Mouse (Mus musculus) forebrain, embryonic 16.5 days (tissue): Measurements from ENCODE around the gene Fcer1g. TPM values are rescaled to one million over a fixed set of nuclear protein-coding genes. Genes with fewer than 3 reads are reported as not detected.
"Not testable (repeated sequence)": the region's sequence is repeated elsewhere in the genome, so short reads cannot be mapped to it uniquely, and the experiment has no call there.

Source experiments
- ATAC-seq: fragments of 200-750 bp; cut with Nextera tagmentation; 2 replicates; pipeline ENCODE4 v1.8.0; 2017; ENCODE audit warnings: mild to moderate bottlenecking, moderate library complexity
- H3K27ac ChIP-seq: fragments of 300-500 bp; sonication (generic); 2 replicates; pipeline ENCODE4 v1.5.1; 2014; ENCODE audit warnings: low read length, control low read depth
- H3K27me3 ChIP-seq: fragments of 300-500 bp; sonication (generic); replicated peaks from 2 replicates; pipeline ENCODE4 v1.6.1; 2014; ENCODE audit warnings: low read length; ENCODE audit not compliant: control insufficient read depth, insufficient read depth
- H3K36me3 ChIP-seq: fragments of 300-500 bp; sonication (generic); 2 replicates; pipeline ENCODE4 v1.6.1; 2014; ENCODE audit not compliant: control insufficient read depth, insufficient read depth
- H3K4me1 ChIP-seq: fragments of 300-500 bp; sonication (generic); replicated peaks from 2 replicates; pipeline ENCODE4 v1.6.1; 2014; ENCODE audit warnings: low read length; ENCODE audit not compliant: control insufficient read depth, insufficient read depth
- H3K4me2 ChIP-seq: fragments of 300-500 bp; sonication (generic); 2 replicates; pipeline ENCODE4 v1.6.1; 2014; ENCODE audit warnings: mild to moderate bottlenecking, low read length, control low read depth
- H3K4me3 ChIP-seq: fragments of 300-500 bp; sonication (generic); replicated peaks from 2 replicates; pipeline ENCODE4 v1.5.1; 2014; ENCODE audit warnings: mild to moderate bottlenecking, low read length, control low read depth
- H3K9ac ChIP-seq: fragments of 300-500 bp; sonication (generic); replicated peaks from 2 replicates; pipeline ENCODE4 v1.6.1; 2014; ENCODE audit warnings: low read depth, low read length, control low read depth
- H3K9me3 ChIP-seq: fragments of 300-500 bp; sonication (generic); 2 replicates; pipeline ENCODE4 v1.6.1; 2016; ENCODE audit warnings: low read length; ENCODE audit not compliant: control insufficient read depth
- WGBS: fragments of 180-500 bp; shearing (Covaris S2); extraction: QIAGEN DNeasy Blood & Tissue Kit; methylation state at CpG from one replicate; pipeline ENCODE4 v1.1.7; 2014; 5-methylcytosine and 5-hydroxymethylcytosine counted together
- polyA plus RNA-seq: library from polyadenylated mRNA; unstranded; fragments of >200 nt; fragmentation: Nextera tagmentation; extraction: Ambion mirVana; gene quantifications from 2 replicates; pipeline ENCODE4 v1.2.1, GENCODE M21; 2015

The Fcer1g gene
- polyA plus RNA-seq, 1 experiment from 2014 or later = 15.7 TPM

- no peaks in the 10 kb centered on the region for H3K36me3 ChIP-seq
- H3K4me1 ChIP-seq = peaks cover 51% of the 10 kb centered on the region
- no peak for ATAC-seq
- H3K4me2 ChIP-seq = no peak overlapping the region
- no peaks in the 10 kb centered on the region for H3K9me3 ChIP-seq
- no peak overlapping the region for H3K27ac ChIP-seq
- WGBS = 47% methylated on average over 3 of the region's 3 CpGs
- no peak overlapping the region for H3K9ac ChIP-seq
- H3K4me3 ChIP-seq = no peak overlapping the region
- H3K27me3 ChIP-seq = no peaks in the 10 kb centered on the region
These were observed 14.4 kb upstream of the Fcer1g start for GRCm38 (mm10) chr1:171248386-171249226.

- H3K36me3 ChIP-seq = no peaks in the 10 kb centered on the region
- H3K9ac ChIP-seq = 0 out of 2 replicates have a peak overlapping the region, but pooled peaks have one; percentile 1
- peaks cover 51% of the 10 kb centered on the region for H3K4me1 ChIP-seq
- no peaks in the 10 kb centered on the region for H3K27me3 ChIP-seq
- peak overlapping the region; percentile 72 for H3K27ac ChIP-seq
- H3K4me2 ChIP-seq = peak overlapping the region; percentile 56; the same call in 1 of the 2 replicates
- H3K9me3 ChIP-seq = no peaks in the 10 kb centered on the region
- H3K4me3 ChIP-seq = no peak overlapping the region
- WGBS = 29% methylated on average over 4 of the region's 4 CpGs
- no peak for ATAC-seq
These were observed 13.8 kb upstream of the Fcer1g start for GRCm38 (mm10) chr1:171247916-171248315.

GRCm38 (mm10) chr1:171247453-171247841 is 13.3 kb upstream of the Fcer1g start:
- peak overlapping the region; percentile 42 for H3K9ac ChIP-seq
- peak overlapping the region; percentile 67 for H3K4me3 ChIP-seq
- H3K4me1 ChIP-seq = peaks cover 49% of the 10 kb centered on the region
- no peaks in the 10 kb centered on the region for H3K9me3 ChIP-seq
- no peaks in the 10 kb centered on the region for H3K27me3 ChIP-seq
- H3K27ac ChIP-seq = peak overlapping the region; percentile 72
- no peaks in the 10 kb centered on the region for H3K36me3 ChIP-seq
- ATAC-seq = 0 out of 2 replicates have a peak, but pooled peaks have one; percentile 6
- WGBS = 12% methylated on average over 13 of the region's 13 CpGs
- H3K4me2 ChIP-seq = peak overlapping the region; percentile 56

GRCm38 (mm10) chr1:171246709-171247452 is 12.7 kb upstream of the Fcer1g start:
- peak overlapping the region; percentile 72 for H3K27ac ChIP-seq
- no peaks in the 10 kb centered on the region for H3K27me3 ChIP-seq
- peaks cover 44% of the 10 kb centered on the region for H3K4me1 ChIP-seq
- under 1% methylated on average over 41 of the region's 41 CpGs for WGBS
- peak overlapping the region; percentile 67 for H3K4me3 ChIP-seq
- H3K36me3 ChIP-seq = no peaks in the 10 kb centered on the region
- H3K9ac ChIP-seq = peak overlapping the region; percentile 82
- peak; percentile 93 for ATAC-seq
- peak overlapping the region; percentile 79 for H3K4me2 ChIP-seq
- H3K9me3 ChIP-seq = no peaks in the 10 kb centered on the region

GRCm38 (mm10) chr1:171245353-171245752 is 11.2 kb upstream of the Fcer1g start:
- no peaks in the 10 kb centered on the region for H3K27me3 ChIP-seq
- no peak overlapping the region for H3K4me2 ChIP-seq
- H3K36me3 ChIP-seq = no peaks in the 10 kb centered on the region
- WGBS = 93% methylated on average over 8 of the region's 8 CpGs
- no peak overlapping the region for H3K9ac ChIP-seq
- no peaks in the 10 kb centered on the region for H3K9me3 ChIP-seq
- no peak overlapping the region for H3K4me3 ChIP-seq
- peaks cover 28% of the 10 kb centered on the region for H3K4me1 ChIP-seq
- ATAC-seq = no peak
- no peak overlapping the region for H3K27ac ChIP-seq

- H3K4me3 ChIP-seq, H3K27ac ChIP-seq, H3K27me3 ChIP-seq, H3K4me2 ChIP-seq, ATAC-seq, H3K9ac ChIP-seq, H3K9me3 ChIP-seq: not testable (repeated sequence)
- WGBS = 79% methylated on average over 12 of the region's 12 CpGs
- Histone ChIP-seq H3K36me3 (peaks cover 18% of the 10 kb centered on the region), H3K4me1 (peaks cover 10% of the 10 kb centered on the region)
These were observed 7.8 kb upstream of the Fcer1g start for GRCm38 (mm10) chr1:171241952-171242351.

GRCm38 (mm10) chr1:171240911-171241310 is 6.7 kb upstream of the Fcer1g start:
- Histone ChIP-seq H3K4me1 (peaks cover 4% of the 10 kb centered on the region), H3K4me3 (no peak overlapping the region), H3K27ac (no peak overlapping the region), H3K9me3 (no peaks in the 10 kb centered on the region), H3K9ac (no peak overlapping the region), H3K27me3 (no peaks in the 10 kb centered on the region), H3K4me2 (no peak overlapping the region), H3K36me3 (peaks cover 18% of the 10 kb centered on the region)
- ATAC-seq = no peak
- WGBS = 89% methylated on average over 10 of the region's 10 CpGs

- WGBS = 82% methylated on average over 15 of the region's 15 CpGs
- Histone ChIP-seq H3K27me3 (no peaks in the 10 kb centered on the region), H3K27ac (no peak overlapping the region), H3K9ac (no peak overlapping the region), H3K9me3 (no peaks in the 10 kb centered on the region), H3K4me2 (no peak overlapping the region), H3K4me3 (no peak overlapping the region), H3K36me3 (peaks cover 24% of the 10 kb centered on the region), H3K4me1 (no peaks in the 10 kb centered on the region; the same call in 1 of the 2 replicates)
- ATAC-seq = no peak
These were observed 6.0 kb upstream of the Fcer1g start for GRCm38 (mm10) chr1:171239992-171240744.

- Histone ChIP-seq H3K4me3 (no peak overlapping the region), H3K9ac (no peak overlapping the region), H3K36me3 (peaks cover 26% of the 10 kb centered on the region), H3K4me2 (no peak overlapping the region), H3K27ac (no peak overlapping the region), H3K27me3 (no peaks in the 10 kb centered on the region), H3K9me3 (no peaks in the 10 kb centered on the region), H3K4me1 (no peaks in the 10 kb centered on the region)
- 71% methylated on average over 14 of the region's 14 CpGs for WGBS
- 0 out of 2 replicates have a peak, but pooled peaks have one; percentile 42 for ATAC-seq
These were observed 4.3 kb upstream of the Fcer1g start for GRCm38 (mm10) chr1:171238463-171238862.
